Mouse (Mus musculus) spleen, adult 2 months (tissue): ENCODE measurements around the gene Cbx8. TPM values are rescaled to one million over a fixed set of nuclear protein-coding genes. Genes with fewer than 3 reads are reported as not detected.
A peak's percentile ranks its signal among the peaks of the same experiment; 100 is the strongest.

Experiments
- DNase-seq, 2 experiments: peaks; one replicate each; pipeline versions ENCODE4 v3.0.0 to v3.0.0-alpha.2; 2012 to 2021; ENCODE audit warnings: low spot score in 2 of 2, low read depth in 1 of 2
- H3K27ac ChIP-seq: fragments of 200-500 bp; 2 replicates; pipeline ENCODE4 v1.5.1; 2012; ENCODE audit warnings: low read length, inconsistent platforms; ENCODE audit not compliant: insufficient read depth
- H3K27me3 ChIP-seq: fragments of 200-500 bp; 2 replicates; pipeline ENCODE4 v1.6.1; 2012; ENCODE audit warnings: mild to moderate bottlenecking, moderate library complexity, low read length, inconsistent platforms; ENCODE audit not compliant: control insufficient read depth, insufficient read depth
- H3K36me3 ChIP-seq: fragments of 200-500 bp; 2 replicates; pipeline ENCODE4 v1.6.1; 2012; ENCODE audit warnings: mild to moderate bottlenecking, low read length, inconsistent platforms; ENCODE audit not compliant: control insufficient read depth, insufficient read depth
- H3K4me1 ChIP-seq: fragments of 200-500 bp; 2 replicates; pipeline ENCODE4 v1.6.1; 2011; ENCODE audit warnings: inconsistent platforms; ENCODE audit not compliant: control insufficient read depth, insufficient read depth, insufficient read length
- H3K4me3 ChIP-seq: fragments of 200-500 bp; 2 replicates; pipeline ENCODE4 v1.5.1; 2011; ENCODE audit warnings: mild to moderate bottlenecking, inconsistent platforms; ENCODE audit not compliant: insufficient read depth, insufficient read length; ENCODE audit errors: extremely low read depth
- CTCF ChIP-seq: fragments of 200-500 bp; IDR thresholded peaks from 2 replicates; pipeline ENCODE4 v1.5.1; 2011; ENCODE audit warnings: mild to moderate bottlenecking, inconsistent platforms; ENCODE audit not compliant: insufficient read depth, insufficient read length, insufficient replicate concordance; ENCODE audit errors: extremely low read depth
- POLR2A ChIP-seq: fragments of 200-500 bp; IDR thresholded peaks from 2 replicates; pipeline ENCODE4 v1.6.1; 2011; ENCODE audit warnings: low read depth, low read length, inconsistent platforms
- WGBS: fragments of 180-500 bp; shearing (Covaris S2); methylation state at CpG from one replicate; pipeline ENCODE4 v1.1.7; 2018; 5-methylcytosine and 5-hydroxymethylcytosine counted together
- polyA plus RNA-seq: library from polyadenylated mRNA; depleted of rRNA; stranded (reverse); fragments of >200 nt; gene quantifications from 2 replicates; pipeline ENCODE4 v1.2.3, GENCODE M21; 2012

The Cbx8 gene
- polyA plus RNA-seq, 1 experiment: 4.5 TPM

GRCm38 (mm10) chr11:119057291-119057690, 16.5 kb upstream of the Cbx8 start:
- peaks cover 44% of the 10 kb centered on the region for H3K4me1 ChIP-seq
- H3K27ac ChIP-seq: no peak overlapping the region
- DNase-seq: no peak
- H3K27me3 ChIP-seq: peaks cover 43% of the 10 kb centered on the region
- WGBS: 6% methylated on average over 9 of the region's 9 CpGs
- TF ChIP-seq POLR2A (no peak), CTCF (no peak)
- no peaks in the 10 kb centered on the region for H3K36me3 ChIP-seq
- peak overlapping the region; percentile 71; the same call in 1 of the 2 replicates for H3K4me3 ChIP-seq

GRCm38 (mm10) chr11:119056301-119057211, 15.8 kb upstream of the Cbx8 start:
- WGBS: 2% methylated on average over 63 of the region's 65 CpGs
- no peaks in the 10 kb centered on the region for H3K36me3 ChIP-seq
- H3K27me3 ChIP-seq: peaks cover 45% of the 10 kb centered on the region
- TF ChIP-seq CTCF (no peak), POLR2A (no peak)
- DNase-seq: no peak
- peaks cover 45% of the 10 kb centered on the region for H3K4me1 ChIP-seq
- peak overlapping the region; percentile 73 for H3K27ac ChIP-seq
- peak overlapping the region; percentile 71 for H3K4me3 ChIP-seq

GRCm38 (mm10) chr11:119055571-119056131, 14.9 kb upstream of the Cbx8 start:
- H3K36me3 ChIP-seq: no peaks in the 10 kb centered on the region
- H3K4me3 ChIP-seq: peak overlapping the region; percentile 37; the same call in 1 of the 2 replicates
- no peak for TF ChIP-seq POLR2A
- no peak for TF ChIP-seq CTCF
- H3K27me3 ChIP-seq: peaks cover 50% of the 10 kb centered on the region
- no peak overlapping the region for H3K27ac ChIP-seq
- H3K4me1 ChIP-seq: peaks cover 45% of the 10 kb centered on the region
- DNase-seq: no peak
- WGBS: 2% methylated on average over 32 of the region's 32 CpGs

GRCm38 (mm10) chr11:119054351-119055345, 13.9 kb upstream of the Cbx8 start:
- DNase-seq: no peak

GRCm38 (mm10) chr11:119053738-119054350, 13.1 kb upstream of the Cbx8 start:
- Histone ChIP-seq H3K36me3 (no peaks in the 10 kb centered on the region), H3K4me3 (peak overlapping the region; percentile 48; the same call in 1 of the 2 replicates), H3K27me3 (peaks cover 55% of the 10 kb centered on the region), H3K4me1 (peaks cover 46% of the 10 kb centered on the region), H3K27ac (no peak overlapping the region)
- TF ChIP-seq POLR2A (no peak), CTCF (no peak)
- no peak for DNase-seq
- 3% methylated on average over 34 of the region's 35 CpGs for WGBS

More at GRCm38 (mm10) chr11:119054351-119055345, 13.9 kb upstream of the Cbx8 start:
- Histone ChIP-seq H3K27ac (no peak overlapping the region), H3K36me3 (no peaks in the 10 kb centered on the region), H3K4me1 (peaks cover 45% of the 10 kb centered on the region), H3K27me3 (peaks cover 54% of the 10 kb centered on the region), H3K4me3 (no peak overlapping the region)
- no peak; the same call in 1 of the 2 replicates for TF ChIP-seq CTCF
- TF ChIP-seq POLR2A: no peak
- WGBS: 6% methylated on average over 47 of the region's 47 CpGs

GRCm38 (mm10) chr11:119053257-119053670, 12.5 kb upstream of the Cbx8 start:
- Histone ChIP-seq H3K4me1 (peaks cover 41% of the 10 kb centered on the region), H3K27ac (0 out of 2 replicates have a peak overlapping the region, but pooled peaks have one; percentile 26), H3K36me3 (no peaks in the 10 kb centered on the region), H3K27me3 (peaks cover 50% of the 10 kb centered on the region), H3K4me3 (peak overlapping the region; percentile 51; the same call in 1 of the 2 replicates)
- under 1% methylated on average over 42 of the region's 42 CpGs for whole genome bisulfite sequencing
- TF ChIP-seq CTCF: no peak
- no peak for TF ChIP-seq POLR2A
- DNase-seq: peak; percentile 71 to 84
